Mouse (Mus musculus): ENCODE results near the gene Cd274.
A peak's percentile ranks its signal among the peaks of the same experiment; 100 is the strongest.

Cd274 gene

DNA sequence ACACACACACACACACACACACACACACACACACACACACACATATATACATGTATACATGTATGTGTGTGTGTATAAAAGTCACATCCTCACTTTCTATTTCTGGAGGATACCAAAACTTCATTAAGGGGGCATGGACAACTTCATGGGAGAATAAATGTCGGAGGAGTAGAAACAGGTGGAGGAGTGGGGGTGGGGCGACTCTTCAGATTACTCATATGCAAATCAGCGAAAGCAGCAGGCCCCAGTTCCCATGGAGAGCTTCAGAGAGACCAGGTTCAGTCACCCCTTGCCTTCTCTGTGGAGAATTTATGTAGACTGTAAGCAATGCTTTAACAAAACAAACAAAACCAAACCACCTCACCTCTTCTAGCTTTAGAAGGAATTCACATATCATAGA, 2.1 kb upstream of the Cd274 start:
- DNase-seq, result peak in 1 of 2 experiments; percentile 19

GRCm38 (mm10) chr19:29366226-29366968, 858 bp upstream of the Cd274 start:
- DNase-seq, result no peak

GRCm38 (mm10) chr19:29368041-29368440, 786 bp downstream of the Cd274 start:
- no peak for DNase-seq

GRCm38 (mm10) chr19:29368671-29369309, 1.5 kb downstream of the Cd274 start:
- no peak for DNase-seq

- no peak for DNase-seq
Observed at GRCm38 (mm10) chr19:29370112-29370511, 2.9 kb downstream of the Cd274 start.

GRCm38 (mm10) chr19:29370545-29371283, 3.5 kb downstream of the Cd274 start:
- DNase-seq, result no peak

DNA sequence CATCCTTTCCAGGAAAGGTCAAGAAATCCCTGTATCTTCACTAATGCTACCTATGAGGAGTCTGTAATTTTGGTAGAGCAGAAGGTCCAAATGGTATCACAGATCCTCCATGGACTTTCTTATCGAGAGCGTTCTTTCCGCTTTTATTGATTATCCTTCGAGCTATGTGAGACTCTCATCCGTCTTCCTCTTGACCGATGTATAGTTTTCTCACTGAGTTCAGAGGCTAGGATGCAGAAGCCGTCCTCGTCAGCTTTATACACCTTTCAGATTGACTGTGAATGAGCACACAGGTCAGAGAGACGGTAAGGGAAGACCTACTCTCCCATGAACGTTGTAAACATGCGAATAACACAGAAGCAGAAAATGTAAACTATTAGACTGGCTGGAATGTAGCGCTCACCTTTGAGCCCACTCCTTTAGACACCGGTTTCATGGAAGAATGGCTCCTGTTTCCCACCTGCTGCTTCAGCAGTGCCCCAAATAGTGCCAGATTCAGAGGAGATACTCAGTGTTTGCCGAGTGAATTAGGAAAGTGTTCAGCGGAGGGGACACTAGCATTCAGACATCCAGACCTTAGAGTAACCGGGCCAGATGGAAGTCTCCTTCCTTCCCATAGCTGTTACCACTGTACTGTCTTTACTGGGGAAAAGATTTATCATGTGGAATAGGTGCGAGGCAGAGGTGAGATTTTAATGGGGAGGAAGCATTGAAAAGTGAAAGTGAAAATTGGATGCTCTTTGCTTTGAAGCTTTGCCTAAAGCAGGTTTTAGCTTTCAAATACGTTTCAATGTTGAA, 4.2 kb downstream of the Cd274 start:
- DNase-seq, result no peak

DNA sequence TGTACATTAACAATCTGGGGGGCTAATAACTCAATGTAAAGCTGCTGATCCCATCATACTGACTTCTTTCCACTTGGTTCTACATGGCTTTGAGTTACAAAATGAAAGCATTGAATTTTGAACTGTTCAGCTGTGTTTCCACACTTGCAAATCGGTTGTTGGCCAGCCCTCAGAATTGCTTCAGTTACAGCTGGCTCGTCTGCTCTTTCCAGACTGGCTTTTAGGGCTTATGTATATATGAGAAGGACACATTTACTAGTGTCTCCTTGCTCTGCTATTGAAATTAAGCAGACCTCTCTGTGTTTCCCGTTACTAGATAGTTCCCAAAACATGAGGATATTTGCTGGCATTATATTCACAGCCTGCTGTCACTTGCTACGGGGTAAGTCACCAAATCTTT, 4.9 kb downstream of the Cd274 start:
- DNase-seq, result no peak

- no peak for DNase-seq
Observed at GRCm38 (mm10) chr19:29372621-29373020, 5.4 kb downstream of the Cd274 start.

DNA sequence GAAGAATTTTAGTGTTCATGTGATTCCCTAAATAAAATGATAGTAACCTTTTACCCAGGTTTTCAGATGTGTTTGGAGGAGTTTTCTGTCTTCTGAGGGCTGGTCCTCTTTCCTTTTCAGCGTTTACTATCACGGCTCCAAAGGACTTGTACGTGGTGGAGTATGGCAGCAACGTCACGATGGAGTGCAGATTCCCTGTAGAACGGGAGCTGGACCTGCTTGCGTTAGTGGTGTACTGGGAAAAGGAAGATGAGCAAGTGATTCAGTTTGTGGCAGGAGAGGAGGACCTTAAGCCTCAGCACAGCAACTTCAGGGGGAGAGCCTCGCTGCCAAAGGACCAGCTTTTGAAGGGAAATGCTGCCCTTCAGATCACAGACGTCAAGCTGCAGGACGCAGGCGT, 6.2 kb downstream of the Cd274 start:
- DNase-seq, result no peak

DNA sequence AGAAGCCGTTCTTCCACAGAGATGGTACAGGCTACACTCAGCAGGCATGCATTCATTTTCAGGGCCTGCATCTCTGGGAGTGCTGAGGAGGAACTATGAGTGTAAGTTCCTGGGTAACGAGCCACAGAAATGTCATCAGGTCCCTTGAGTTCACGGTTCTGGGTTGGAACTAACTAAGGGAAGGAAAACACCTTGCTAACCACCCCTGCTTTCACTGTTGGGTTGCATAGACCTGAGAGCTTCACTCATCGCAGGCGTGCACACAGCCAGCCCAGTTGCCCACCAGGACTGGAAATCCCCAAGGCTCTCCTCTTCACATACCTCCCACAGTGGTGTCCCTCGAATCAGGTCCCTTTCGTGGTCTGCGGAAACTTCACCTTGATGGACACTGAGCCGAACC, 7.7 kb downstream of the Cd274 start:
- no peak for DNase-seq

- DNase-seq, result no peak
Observed at GRCm38 (mm10) chr19:29376382-29376781, 9.1 kb downstream of the Cd274 start.

GRCm38 (mm10) chr19:29379839-29380603, 12.8 kb downstream of the Cd274 start:
- DNase-seq, result no peak

DNA sequence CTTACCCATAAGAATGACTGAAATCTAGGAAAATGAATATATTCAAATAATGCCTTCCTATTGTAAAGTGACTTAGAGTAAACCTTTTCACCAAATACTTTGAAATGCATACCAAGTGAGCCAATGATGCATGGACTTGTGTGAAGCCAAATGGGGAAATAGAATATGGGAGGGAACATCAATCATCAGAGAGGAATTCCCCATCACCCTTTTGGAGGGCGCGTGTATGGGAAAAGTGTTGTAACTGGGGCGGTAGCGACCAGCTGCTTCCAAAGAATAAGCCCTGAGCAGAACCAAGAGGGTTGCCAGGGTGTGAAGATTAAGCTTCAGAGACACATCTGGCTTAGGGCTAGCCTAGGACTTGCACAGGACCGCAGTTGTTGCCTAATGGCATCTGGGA, 16.1 kb downstream of the Cd274 start:
- no peak for DNase-seq

GRCm38 (mm10) chr19:29384412-29384811, 17.2 kb downstream of the Cd274 start:
- DNase-seq, result no peak

DNA sequence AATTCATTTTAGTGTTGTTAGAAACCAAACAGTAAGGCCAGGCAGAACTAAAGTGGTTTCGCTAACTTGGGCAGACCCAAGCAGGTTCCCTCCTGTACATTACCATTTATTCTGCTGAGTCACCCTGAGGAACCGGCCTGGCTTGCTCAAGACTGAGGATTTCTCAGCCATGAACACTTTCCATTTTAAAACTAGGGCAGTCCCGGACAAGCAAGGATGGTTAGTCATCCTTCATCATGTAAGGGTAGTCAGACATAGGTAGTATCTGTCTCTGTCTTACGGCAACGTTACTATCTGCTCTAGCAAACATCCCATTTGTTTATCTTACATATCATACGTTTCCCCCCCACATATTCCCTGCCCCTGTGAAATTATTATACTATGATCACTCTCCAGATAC, 17.7 kb downstream of the Cd274 start:
- no peak for DNase-seq

DNA sequence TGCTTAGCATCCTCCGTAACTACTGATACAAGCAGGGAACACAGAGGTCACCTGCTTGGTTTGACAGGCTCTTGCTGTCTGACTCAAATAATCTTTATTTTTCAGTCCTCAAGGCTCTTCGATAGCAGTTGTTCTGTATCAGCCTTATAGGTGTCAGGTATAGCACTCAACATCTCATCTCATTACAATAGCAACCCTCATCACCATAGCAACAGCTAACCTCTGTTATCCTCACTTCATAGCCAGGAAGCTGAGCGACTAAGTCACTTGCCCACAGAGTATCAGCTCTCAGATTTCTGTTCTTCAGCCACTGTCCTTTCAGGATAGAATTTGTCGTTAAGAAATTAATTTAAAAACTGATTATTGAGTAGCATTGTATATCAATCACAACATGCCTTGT, 18.6 kb downstream of the Cd274 start:
- no peak for DNase-seq

- no peak for DNase-seq
Observed at GRCm38 (mm10) chr19:29388818-29389217, 21.6 kb downstream of the Cd274 start.

- no peak for DNase-seq
Observed at GRCm38 (mm10) chr19:29390483-29390882, 23.2 kb downstream of the Cd274 start.

DNA sequence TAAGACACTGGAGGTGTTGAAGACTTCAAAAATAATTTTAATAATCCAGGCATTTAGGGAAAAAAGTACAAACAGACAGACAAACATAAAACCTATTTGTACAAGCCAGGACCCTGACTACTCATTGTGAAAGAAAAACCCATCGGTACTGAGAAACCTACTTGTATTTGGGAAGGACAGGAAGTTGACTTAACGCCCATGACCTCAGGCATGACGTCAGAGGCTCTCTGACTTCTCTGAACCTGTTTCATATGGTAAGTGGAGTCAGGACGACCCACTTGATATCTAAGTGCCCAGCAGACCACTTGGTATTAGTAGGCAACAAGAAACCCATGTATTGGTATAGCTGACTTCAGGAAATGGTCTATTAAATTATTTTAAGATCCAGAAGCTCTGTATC, 24.0 kb downstream of the Cd274 start:
- DNase-seq, result no peak

- DNase-seq, result no peak
Observed at GRCm38 (mm10) chr19:29393333-29393732, 26.1 kb downstream of the Cd274 start.

GRCm38 (mm10) chr19:29394721-29395120, 27.5 kb downstream of the Cd274 start:
- DNase-seq, result no peak

Measured in cerebellum, postnatal 14 days (tissue).